Mouse (Mus musculus): Measurements from ENCODE around the gene Sept8. TPM values are rescaled to one million over a fixed set of nuclear protein-coding genes. Genes with fewer than 3 reads are reported as not detected.

The Sept8 gene
- total RNA-seq, 2 experiments from 2014 or later: 240 to 254 TPM

DNA sequence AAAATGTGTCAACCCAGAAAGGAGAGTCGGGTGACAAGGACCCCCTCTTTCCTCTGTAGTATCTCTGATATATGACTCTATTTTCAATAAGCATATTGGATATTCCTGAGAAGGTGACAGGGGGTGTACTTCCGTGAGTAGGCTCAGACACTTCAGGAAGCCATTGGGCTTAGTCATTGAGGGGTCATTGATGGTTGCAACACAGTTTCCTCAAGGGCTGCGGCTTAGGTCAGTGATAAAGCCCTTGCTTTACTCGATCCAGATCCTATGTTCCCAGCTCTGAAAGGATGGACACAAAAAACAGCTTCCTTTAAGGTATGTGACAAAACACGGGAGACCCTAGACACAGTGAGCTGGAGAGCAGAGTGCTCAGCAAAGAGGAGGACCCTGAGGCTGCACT is 15.3 kb upstream of the Sept8 start:
- no peak for DNase-seq (ENCODE audit: low spot score in 2 of 2)
- TF ChIP-seq CTCF (conservative IDR thresholded peaks at IDR 0.05): no peak
- H3K27ac ChIP-seq: no peak overlapping the region
- H3K4me3 ChIP-seq: no peak overlapping the region

DNA sequence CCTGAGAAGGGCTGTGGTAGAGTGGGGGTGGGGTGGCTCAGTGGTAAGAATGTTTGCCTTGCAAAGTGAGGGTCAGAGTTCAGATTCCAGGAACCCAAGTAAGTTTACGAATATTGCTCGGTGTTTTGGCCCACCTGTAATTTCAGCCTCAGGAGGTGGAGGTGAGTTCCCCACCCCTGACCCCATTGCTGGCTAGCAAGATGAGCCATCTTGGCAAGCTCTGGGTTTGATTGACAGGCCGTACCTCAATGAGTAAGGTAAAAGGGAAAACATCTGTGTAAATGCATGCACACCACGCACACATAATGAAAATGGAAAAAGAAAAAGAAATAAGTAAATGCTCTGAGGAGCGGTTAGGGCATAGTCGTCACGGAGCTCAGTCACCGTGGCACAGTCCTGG is 14.7 kb upstream of the Sept8 start:
- no peak for TF ChIP-seq CTCF (conservative IDR thresholded peaks at IDR 0.05)
- DNase-seq (ENCODE audit: low spot score in 2 of 2): no peak
- no peak overlapping the region for H3K4me3 ChIP-seq
- peak overlapping the region; percentile 21; the same call in 1 of the 2 replicates for H3K27ac ChIP-seq

DNA sequence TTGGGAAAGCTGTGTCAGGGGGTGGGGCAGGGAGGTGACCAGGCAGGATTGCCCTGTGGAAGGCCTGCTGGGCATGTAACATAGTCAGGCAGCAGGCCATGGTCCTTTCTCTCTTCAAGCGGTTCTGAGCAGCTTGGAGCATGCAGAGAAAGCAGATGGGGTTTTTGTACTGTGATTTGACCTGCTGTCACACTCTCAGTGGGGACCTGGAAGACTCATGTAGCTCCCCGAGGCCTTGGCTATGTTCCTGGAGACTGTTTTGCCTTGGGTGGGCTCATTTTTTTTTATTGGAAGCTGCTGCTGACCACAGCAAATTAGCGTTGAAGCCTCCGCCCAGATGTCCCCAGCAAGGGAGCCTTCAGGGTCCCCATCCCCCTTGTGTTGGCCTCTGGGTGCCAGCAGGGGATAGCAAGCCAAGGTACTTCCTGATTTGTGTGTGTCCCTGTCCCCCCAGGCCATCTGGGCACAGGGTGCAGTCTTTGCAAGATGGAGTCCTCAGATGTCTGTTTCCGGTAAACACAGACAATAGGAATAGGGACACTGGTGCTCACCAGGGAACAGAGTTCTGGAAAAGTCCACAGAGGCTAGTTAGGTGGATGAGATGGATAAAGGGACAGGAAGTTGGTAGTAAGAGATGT is 13.9 kb upstream of the Sept8 start:
- Histone ChIP-seq H3K4me3 (no peak overlapping the region), H3K27ac (peak overlapping the region; percentile 21; the same call in 1 of the 2 replicates)
- no peak for DNase-seq (ENCODE audit: low spot score in 2 of 2)
- no peak for TF ChIP-seq CTCF (conservative IDR thresholded peaks at IDR 0.05)

DNA sequence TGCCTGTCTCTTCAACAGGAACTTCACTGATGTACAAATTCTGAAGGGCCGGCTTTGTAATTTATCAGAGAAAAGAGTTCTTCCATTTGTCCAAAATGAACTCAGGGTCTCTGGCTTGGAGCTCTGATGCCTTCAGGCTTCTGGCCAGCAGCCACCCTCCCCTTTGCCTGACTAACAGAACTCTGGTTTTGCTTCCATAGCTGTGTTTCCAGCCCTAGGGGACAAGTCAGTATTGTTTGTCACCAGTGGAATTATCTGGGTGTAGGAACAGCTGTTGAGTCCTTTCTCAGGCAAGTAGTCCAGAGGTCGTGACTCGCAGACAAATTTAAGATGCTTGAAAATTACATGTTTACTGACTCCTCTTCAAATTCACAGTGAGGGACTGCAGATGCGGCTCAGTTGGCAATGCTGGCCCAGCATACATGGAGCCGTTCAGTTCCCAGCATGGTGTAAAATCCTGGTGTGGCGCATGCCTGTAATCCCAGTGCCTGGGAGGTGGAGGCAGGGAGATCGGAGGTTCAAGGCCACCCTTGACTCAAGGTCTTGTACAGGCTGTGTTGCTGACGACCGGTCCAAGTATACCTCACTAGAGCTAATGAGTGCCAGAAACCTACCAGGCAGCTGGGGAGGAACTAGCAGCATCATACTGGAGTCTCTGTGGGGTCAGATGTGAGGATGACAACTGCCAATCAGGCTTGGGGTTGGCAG is 11.8 kb upstream of the Sept8 start:
- H3K27ac ChIP-seq: peak overlapping the region; percentile 53; the same call in 1 of the 2 replicates
- DNase-seq (ENCODE audit: low spot score in 2 of 2): no peak
- TF ChIP-seq CTCF (conservative IDR thresholded peaks at IDR 0.05): no peak
- H3K4me3 ChIP-seq: no peak overlapping the region

DNA sequence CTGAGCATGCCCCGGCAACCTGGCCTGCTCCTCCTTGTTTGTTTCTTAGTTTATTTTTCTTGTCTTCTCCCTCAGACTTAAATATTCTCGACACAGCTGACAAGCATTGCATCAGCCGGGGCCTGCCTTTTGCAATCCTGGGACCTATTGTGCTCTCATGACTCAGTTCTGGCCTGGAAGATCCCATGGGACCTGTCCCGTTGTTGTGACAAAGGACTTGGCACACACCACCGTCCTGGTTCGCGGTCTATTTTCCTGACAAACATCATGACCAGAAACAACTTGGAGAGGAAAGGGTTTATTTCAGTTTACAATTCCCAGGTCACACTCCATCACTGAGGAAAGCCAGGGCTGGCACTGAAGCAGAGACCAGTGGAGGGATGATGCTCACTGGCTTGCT is 10.9 kb upstream of the Sept8 start:
- DNase-seq (ENCODE audit: low spot score in 2 of 2): no peak
- Histone ChIP-seq H3K4me3 (no peak overlapping the region), H3K27ac (no peak overlapping the region)
- TF ChIP-seq CTCF (conservative IDR thresholded peaks at IDR 0.05): no peak

DNA sequence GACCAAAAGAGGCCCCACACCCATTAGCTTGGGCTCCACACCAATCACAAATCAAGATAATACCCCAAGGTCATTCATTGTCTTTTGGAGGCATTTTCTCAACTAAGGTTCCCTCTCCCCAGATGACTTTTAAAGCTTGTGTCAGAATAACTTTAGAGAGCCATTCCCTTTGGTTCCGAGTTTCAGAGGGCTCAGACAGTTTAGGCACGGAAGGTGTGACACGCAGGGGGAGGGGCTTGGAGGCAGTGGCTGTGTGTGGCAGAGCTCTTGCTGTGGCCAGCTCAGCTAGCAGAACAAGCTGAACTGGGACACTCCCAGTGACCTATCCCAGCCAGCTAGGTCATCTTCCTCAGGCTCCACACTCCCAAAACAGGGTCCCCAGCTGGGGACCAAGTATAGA is 10.5 kb upstream of the Sept8 start:
- Histone ChIP-seq H3K4me3 (no peak overlapping the region), H3K27ac (no peak overlapping the region)
- DNase-seq (ENCODE audit: low spot score in 2 of 2): no peak
- TF ChIP-seq CTCF (conservative IDR thresholded peaks at IDR 0.05): no peak

DNA sequence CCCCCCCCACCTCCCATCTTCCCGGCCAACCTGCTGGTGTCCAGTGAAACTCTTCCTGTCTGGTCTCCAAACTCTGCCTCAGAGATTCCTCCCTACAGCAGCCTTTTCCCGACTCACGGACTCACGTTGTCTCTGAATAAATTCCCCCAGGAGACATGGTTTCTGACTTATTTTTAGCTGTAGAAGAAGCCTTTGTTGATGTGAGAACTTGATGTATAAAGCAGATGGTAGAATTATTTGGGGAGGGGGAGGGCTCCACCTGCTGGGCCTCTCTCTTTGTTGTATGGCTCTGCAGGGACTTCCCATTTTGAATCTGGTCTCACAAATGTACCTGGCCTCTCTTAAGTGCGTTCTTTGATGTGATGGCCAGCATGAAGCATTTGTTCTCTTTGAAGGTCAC is 8.7 kb upstream of the Sept8 start:
- no peak overlapping the region for H3K27ac ChIP-seq
- TF ChIP-seq CTCF (conservative IDR thresholded peaks at IDR 0.05): peak; percentile 29
- H3K4me3 ChIP-seq: no peak overlapping the region
- DNase-seq (ENCODE audit: low spot score in 2 of 2): no peak

DNA sequence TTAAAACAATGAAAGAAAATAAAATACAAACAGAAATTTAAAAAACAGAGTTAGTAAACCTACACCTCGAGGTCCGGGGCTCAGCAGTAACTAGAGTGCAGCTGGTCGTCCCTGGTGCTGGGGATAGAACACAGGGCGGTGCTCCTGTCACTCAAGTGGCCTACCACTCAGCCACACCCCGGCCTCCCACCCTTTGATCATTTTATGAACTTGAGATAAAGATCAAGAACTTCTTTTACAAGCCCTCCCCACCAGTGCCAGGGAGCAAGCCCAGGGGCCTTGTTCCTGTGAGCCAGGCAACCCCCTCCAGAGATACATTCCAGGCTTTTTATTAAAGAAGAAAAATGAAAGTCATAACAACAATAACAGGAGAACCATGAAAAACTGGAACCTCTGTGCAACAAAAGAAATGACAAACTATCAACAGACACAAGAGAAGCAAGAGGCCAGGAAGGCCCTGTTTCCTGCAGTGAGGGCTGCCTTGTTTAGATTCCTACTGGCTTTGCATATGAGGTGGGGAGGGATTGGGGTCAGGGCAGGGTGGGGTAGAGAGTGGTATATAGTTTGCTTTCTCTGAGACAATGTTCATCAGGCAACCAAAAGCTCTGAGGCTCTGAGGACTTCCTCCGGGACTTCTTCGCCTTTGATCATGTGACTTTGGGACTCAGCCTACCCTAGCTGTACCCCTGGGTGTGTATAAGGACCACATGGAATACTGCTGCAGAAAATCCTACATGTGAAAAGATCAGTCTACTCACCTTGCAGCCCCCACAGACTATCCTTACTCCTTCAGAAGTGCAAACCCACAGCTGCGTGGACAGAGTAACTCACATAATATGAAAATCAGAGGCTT is 2.1 kb upstream of the Sept8 start:
- DNase-seq (ENCODE audit: low spot score in 2 of 2): no peak
- no peak for TF ChIP-seq CTCF (conservative IDR thresholded peaks at IDR 0.05)
- Histone ChIP-seq H3K27ac (no peak overlapping the region), H3K4me3 (no peak overlapping the region)

DNA sequence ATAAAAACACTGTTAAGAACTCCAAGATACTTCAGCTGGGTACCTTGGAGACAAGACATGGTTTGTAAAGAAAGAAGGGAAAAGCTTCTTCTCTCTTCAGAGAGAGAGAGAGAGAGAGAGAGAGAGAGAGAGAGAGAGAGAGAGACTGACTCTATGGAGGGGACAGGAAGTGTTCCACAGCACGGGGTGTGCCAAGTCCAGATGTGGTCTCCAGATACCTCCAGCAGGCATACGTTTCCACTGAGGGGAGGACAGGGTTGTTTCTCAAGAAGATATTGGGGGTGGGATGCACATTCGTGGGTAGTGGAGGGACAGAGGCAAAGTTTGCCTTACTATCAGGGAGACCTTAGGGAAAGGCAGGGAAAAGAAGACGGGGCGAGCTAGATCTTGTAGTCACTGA is 298 bp upstream of the Sept8 start:
- Histone ChIP-seq H3K27ac (peak overlapping the region; percentile 93; the same call in 1 of the 2 replicates), H3K4me3 (peak overlapping the region; percentile 87; the same call in 1 of the 2 replicates)
- DNase-seq (ENCODE audit: low spot score in 2 of 2): no peak
- no peak for TF ChIP-seq CTCF (conservative IDR thresholded peaks at IDR 0.05)

DNA sequence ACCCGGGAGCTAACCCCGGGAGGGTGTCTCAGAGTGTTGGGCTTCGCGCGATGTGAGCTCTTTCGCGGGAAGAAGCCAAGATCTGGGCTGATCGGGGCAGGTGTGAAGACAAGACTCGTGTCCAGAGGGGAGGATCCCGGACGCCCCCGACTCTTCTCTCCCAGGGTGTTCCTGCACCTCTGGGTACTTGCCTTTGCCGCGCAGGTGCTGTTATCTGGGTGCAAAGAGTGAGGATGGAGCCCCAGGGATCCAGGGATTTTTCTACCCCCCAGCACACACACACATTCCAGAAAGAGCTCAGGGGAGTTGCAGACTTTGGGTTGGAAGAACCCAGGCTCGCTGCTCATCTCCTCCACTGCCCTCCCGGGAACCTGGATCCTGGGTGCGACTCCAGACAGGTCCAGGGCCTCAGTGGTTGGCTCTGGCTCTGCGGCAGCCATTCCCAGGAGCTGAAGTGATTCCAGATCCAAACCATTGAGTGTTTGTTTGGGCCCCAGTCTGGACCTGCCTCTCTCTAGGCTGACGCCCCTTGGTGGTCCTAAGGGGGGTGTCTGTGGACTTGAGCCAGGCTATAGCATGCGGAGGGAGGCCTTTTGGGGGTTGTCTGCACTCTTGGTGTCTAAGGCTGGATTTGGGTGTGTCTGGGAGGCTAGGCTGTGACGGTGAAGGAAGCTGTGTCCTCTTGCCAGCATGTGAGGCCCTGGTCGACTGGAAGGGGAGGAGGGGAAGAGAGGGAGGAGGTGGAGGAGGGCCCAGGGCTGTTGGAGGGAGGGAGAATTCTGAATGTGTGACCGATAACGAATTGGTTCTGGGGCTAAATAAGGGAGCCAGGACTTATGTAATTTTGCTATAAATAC is 1.3 kb downstream of the Sept8 start:
- Histone ChIP-seq H3K4me3 (peak overlapping the region; percentile 87), H3K27ac (peak overlapping the region; percentile 93)
- TF ChIP-seq CTCF (conservative IDR thresholded peaks at IDR 0.05): no peak
- DNase-seq (ENCODE audit: low spot score in 2 of 2): peak; percentile 69 to 81

DNA sequence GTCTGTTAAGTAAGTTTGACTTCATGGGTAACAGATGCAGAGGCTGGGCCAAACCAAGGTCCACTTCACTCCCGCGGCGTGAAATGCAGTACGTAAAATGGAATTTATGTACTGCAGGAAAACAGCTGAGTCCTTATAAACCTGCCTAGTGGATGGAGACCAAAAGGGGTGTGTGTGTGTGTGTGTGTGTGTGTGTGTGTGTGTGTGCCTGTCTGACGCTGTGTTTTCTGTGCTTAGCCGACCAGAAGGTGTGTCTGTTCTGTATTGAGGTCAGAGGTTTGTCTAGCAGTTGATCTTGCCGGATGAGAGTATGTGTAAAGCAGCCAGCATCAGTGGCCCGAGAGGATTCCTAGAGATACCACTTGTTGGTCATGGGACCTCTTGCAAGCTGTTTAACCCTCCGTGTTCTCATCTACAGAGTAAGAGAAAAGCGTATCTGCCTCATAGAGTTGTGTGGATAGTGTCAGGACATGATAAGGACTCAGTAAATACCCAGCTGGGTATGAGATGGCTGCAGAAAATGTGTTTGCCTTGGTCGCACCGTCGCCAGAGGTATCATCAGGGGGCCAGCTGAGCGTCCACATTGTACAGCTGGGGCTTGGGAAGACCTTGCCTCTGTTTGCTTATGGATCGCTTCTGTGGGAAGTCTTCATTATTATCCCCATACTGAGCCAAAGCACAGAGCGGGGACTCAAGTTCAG is 2.2 kb downstream of the Sept8 start:
- peak overlapping the region; percentile 87 for H3K4me3 ChIP-seq
- H3K27ac ChIP-seq: peak overlapping the region; percentile 93
- no peak for TF ChIP-seq CTCF (conservative IDR thresholded peaks at IDR 0.05)
- no peak for DNase-seq (ENCODE audit: low spot score in 2 of 2)

DNA sequence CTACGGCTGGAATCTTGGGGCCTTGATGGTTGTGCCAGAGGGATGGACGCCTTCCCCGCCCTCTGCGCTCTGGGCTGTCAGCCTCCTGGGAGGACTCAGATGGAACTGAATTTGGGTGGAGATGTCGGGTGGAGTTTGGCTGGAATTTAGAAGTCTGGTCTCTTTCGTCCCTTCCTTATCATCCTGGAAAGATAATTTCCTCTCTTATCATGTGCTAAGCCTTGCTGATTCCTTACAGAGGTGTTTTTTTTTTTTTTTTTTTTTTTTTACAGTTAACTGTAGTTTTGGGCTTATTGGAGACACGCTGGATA is 2.7 kb downstream of the Sept8 start:
- no peak for DNase-seq (ENCODE audit: low spot score in 2 of 2)
- Histone ChIP-seq H3K27ac (peak overlapping the region; percentile 93), H3K4me3 (peak overlapping the region; percentile 87)
- no peak for TF ChIP-seq CTCF (conservative IDR thresholded peaks at IDR 0.05)

All from layer of hippocampus, adult 2 months (tissue).